Comparison of ENCODE assay signal across 30 mouse cellular contexts in genomic region chr17:69059760-69060159, GRCm38 (mm10). TPM values are rescaled to one million over a fixed set of nuclear protein-coding genes. Genes with fewer than 3 reads are reported as not detected.
A peak's percentile ranks its signal among the peaks of the same experiment; 100 is the strongest.
DNase-seq lines count a peak whose midpoint lies in the region; ATAC-seq lines count a peak whose summit lies in the region.
"Had no signal": no experiment of that assay in that cellular context is flagged by ENCODE, and none has a peak within 500 bp of the region (broad histone marks: within the 10 kb centered on the region; RNA-seq: fewer than 3 reads in every experiment).

No protein-coding gene starts in this region.

- ATAC-seq in frontal cortex, adult (ENCODE audit: low TSS enrichment), result peak; percentile 87
- no peak for ATAC-seq in lung, embryonic 16.5 days (ENCODE audit: low read depth)
- ATAC-seq: activated CD4-positive, CD25-positive, alpha-beta regulatory T cell, adult 4 months; CD4-positive, CD25-positive, alpha-beta regulatory T cell, adult 4 months; forebrain, embryonic 14.5 days; Patski had no signal

- no peaks in the 10 kb centered on the region for H3K36me3 ChIP-seq in lung, embryonic 16.5 days (ENCODE audit: control insufficient read depth, insufficient read depth, low read length)
- H3K36me3 ChIP-seq: embryonic facial prominence, embryonic 13.5 days; embryonic facial prominence, embryonic 15.5 days; forebrain, embryonic 10.5 days; forebrain, embryonic 12.5 days; G1E had no signal

- no peaks in the 10 kb centered on the region for H3K9me3 ChIP-seq in lung, embryonic 16.5 days (ENCODE audit: control insufficient read depth, low read length)
- H3K9me3 ChIP-seq: embryonic facial prominence, embryonic 13.5 days; embryonic facial prominence, embryonic 15.5 days; forebrain, embryonic 10.5 days; forebrain, embryonic 12.5 days had no signal

- H3K4me1 ChIP-seq in lung, embryonic 16.5 days (replicated peaks; ENCODE audit: control insufficient read depth, insufficient read depth, low read length), result no peaks in the 10 kb centered on the region; the same call in 1 of the 2 replicates
- H3K4me1 ChIP-seq: embryonic facial prominence, embryonic 13.5 days; embryonic facial prominence, embryonic 15.5 days; forebrain, embryonic 10.5 days; forebrain, embryonic 12.5 days had no signal

- H3K4me3 ChIP-seq in lung, embryonic 16.5 days (ENCODE audit: low read length), result no peak overlapping the region
- H3K4me3 ChIP-seq: embryonic facial prominence, embryonic 13.5 days; embryonic facial prominence, embryonic 15.5 days; erythroblast, embryonic 14.5 days; forebrain, embryonic 10.5 days; forebrain, embryonic 12.5 days had no signal

- peak overlapping the region; percentile 13; the same call in 1 of the 2 replicates for H3K4me2 ChIP-seq in lung, embryonic 16.5 days (ENCODE audit: low read depth, low read length)
- H3K4me2 ChIP-seq: embryonic facial prominence, embryonic 13.5 days; embryonic facial prominence, embryonic 15.5 days; forebrain, embryonic 12.5 days had no signal

- 71% methylated on average over 7 of the region's 7 CpGs for WGBS in lung, embryonic 16.5 days

- H3K9ac ChIP-seq in lung, embryonic 16.5 days (ENCODE audit: low read length), result no peak overlapping the region
- H3K9ac ChIP-seq: embryonic facial prominence, embryonic 13.5 days; embryonic facial prominence, embryonic 15.5 days; forebrain, embryonic 12.5 days had no signal

- no peak for DNase-seq in frontal cortex, postnatal 25 days (ENCODE audit: low spot score in 2 of 2)
- DNase-seq in left cerebral cortex, adult 9 months (ENCODE audit: low spot score in 2 of 2), result peak; percentile 17 to 31
- DNase-seq in left cerebral cortex, adult 8-10 months (ENCODE audit: low spot score in 2 of 2), result no peak
- DNase-seq in lung, adult 18-20 months, result no peak
- peak; percentile 65 for DNase-seq in brain, adult 2 months (ENCODE audit: low read depth, low spot score)
- DNase-seq in layer of hippocampus, postnatal 14 days (ENCODE audit: low spot score in 2 of 2), result no peak
- DNase-seq: adrenal gland, adult 8-10 months; adrenal gland, postnatal 14 days; adrenal gland, postnatal 36 days; B cell, adult 2 months; cerebellum, adult 11 months; cerebellum, adult 18-20 months; cerebellum, adult 8-10 months; cerebellum, adult 9-11 months; cerebellum, postnatal 14 days; cerebellum, postnatal 36 days; embryo, embryonic 11 days had no signal

- H3K27ac ChIP-seq in lung, embryonic 16.5 days (ENCODE audit: low read length), result no peak overlapping the region
- H3K27ac ChIP-seq: embryonic facial prominence, embryonic 13.5 days; embryonic facial prominence, embryonic 15.5 days; forebrain, embryonic 10.5 days; forebrain, embryonic 12.5 days had no signal

- no peaks in the 10 kb centered on the region for H3K27me3 ChIP-seq in lung, embryonic 16.5 days (ENCODE audit: control insufficient read depth, insufficient read depth, low read depth, low read length)
- H3K27me3 ChIP-seq: CH12.LX; embryonic facial prominence, embryonic 13.5 days; embryonic facial prominence, embryonic 15.5 days; forebrain, embryonic 12.5 days had no signal

RNA-seq across cellular contexts. Expression of gene Epb41l3, which starts 15.7 kb away (rescaled TPM):
- 100 to 1,000 TPM; 229 to 246 (median 235) TPM for total RNA-seq in left cerebral cortex, adult 8-10 months (2022)
- polyA plus RNA-seq in lung, embryonic 16.5 days (2015; fragmentation: Nextera tagmentation; extraction: Ambion mirVana), result 46.8 and 52.1 TPM in 2 replicates
- total RNA-seq in layer of hippocampus, postnatal 14 days (2021), result 100 to 1,000 TPM; 136 to 169 TPM
- total RNA-seq: CH12.LX had no signal
- polyA plus RNA-seq: G1E had no signal

Comparison
In these comparisons a context has a peak if more than half of its experiments do, and no peak if none do; other contexts are left out.
1. DNase-seq: peak in left cerebral cortex, adult 9 months (2 of 2) and brain, adult 2 months (single experiment); none in frontal cortex, postnatal 25 days (0 of 2), left cerebral cortex, adult 8-10 months (0 of 2), lung, adult 18-20 months (0 of 2) and layer of hippocampus, postnatal 14 days (0 of 2).